Mouse (Mus musculus): Measurements from ENCODE around the gene Gm17387. TPM values are rescaled to one million over a fixed set of nuclear protein-coding genes. Genes with fewer than 3 reads are reported as not detected.
"Not testable (repeated sequence)": the region's sequence is repeated elsewhere in the genome, so short reads cannot be mapped to it uniquely, and the experiment has no call there.

Gm17387 gene
- polyA plus RNA-seq, 1 experiment from 2014 or later, result not detected

DNA sequence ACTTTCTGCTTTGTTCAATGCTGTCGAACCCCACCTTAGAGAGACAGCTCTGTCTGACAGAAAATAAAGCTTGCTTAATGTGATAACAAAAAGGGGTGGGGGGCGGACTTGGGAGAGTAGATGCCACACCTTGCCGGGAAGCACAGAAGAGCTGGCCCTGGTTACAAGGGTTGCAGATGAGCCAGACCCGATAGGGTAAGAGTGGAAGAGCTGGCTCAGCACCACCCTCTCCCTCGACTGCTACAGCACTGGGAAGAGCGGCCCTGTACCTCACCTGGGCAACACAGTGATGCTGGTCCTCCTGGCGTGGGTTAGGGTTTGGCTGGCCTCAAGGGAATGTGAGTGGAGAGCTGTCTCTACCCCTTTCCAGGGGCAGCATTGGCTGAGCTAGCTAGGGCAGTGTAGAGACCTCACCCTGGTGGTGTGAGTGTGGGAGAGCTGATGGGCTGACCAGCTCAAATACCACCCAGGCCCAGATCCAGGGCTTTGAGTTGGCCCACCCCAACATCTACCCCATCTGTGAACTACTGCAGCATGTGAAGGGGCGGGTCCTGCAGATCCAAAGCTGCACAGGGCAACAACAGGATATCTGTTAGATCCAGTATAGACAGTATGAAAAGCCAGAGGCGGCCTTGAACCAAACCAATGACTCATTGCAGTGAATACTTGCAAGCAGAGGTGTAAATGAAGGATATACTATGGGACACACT is 3.7 kb downstream of the Gm17387 start:
- no peak for ATAC-seq (ENCODE audit: insufficient number of reproducible peaks, insufficient read depth, low FRiP score, low read depth)

DNA sequence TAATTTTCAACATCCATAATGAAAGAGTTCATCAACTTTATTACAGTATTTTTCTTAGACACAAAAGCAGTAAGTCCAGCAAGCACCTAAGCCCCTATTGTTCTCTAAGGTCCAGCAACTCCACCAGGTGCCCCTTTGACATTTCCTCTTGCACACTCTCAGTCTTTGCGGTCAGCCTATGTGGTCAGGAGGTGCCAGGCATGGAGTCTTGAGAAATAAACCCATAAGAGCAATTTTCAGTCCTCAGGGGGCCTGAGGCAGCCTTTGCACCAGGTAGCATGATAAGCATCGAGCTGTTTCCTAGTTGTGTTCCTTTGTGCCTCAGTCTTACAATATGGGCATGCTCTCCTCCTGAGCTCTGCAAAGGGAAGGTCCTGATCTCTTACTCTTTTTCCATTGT is 7.7 kb downstream of the Gm17387 start:
- 85% methylated on average over 1 of the region's 2 CpGs for WGBS

More for the DNA sequence above, 3.7 kb downstream of the Gm17387 start:
- H3K9me3 ChIP-seq (ENCODE audit: control insufficient read depth, low read length), result no peaks in the 10 kb centered on the region
- H3K36me3 ChIP-seq (ENCODE audit: control insufficient read depth, insufficient read depth, low read length), result no peaks in the 10 kb centered on the region
- H3K4me1 ChIP-seq (ENCODE audit: control insufficient read depth in 2 of 2, insufficient read depth in 2 of 2, low read length in 2 of 2), result no peaks in the 10 kb centered on the region
- H3K9ac ChIP-seq (ENCODE audit: low read length), result no peak overlapping the region
- 60% methylated on average over 9 of the region's 9 CpGs for WGBS
- H3K27ac ChIP-seq (replicated peaks in 1 of 2; ENCODE audit: control insufficient read depth in 1 of 2, insufficient read depth in 1 of 2, low read depth in 2 of 2, low read length in 2 of 2), result no peak overlapping the region
- H3K4me3 ChIP-seq (ENCODE audit: control insufficient read depth in 1 of 2, insufficient read depth in 1 of 2, low read depth in 1 of 2, low read length in 2 of 2), result no peak overlapping the region
- no peak overlapping the region for H3K4me2 ChIP-seq (ENCODE audit: low read length)
- no peaks in the 10 kb centered on the region for H3K27me3 ChIP-seq (ENCODE audit: control insufficient read depth, insufficient read depth, low read length)

DNA sequence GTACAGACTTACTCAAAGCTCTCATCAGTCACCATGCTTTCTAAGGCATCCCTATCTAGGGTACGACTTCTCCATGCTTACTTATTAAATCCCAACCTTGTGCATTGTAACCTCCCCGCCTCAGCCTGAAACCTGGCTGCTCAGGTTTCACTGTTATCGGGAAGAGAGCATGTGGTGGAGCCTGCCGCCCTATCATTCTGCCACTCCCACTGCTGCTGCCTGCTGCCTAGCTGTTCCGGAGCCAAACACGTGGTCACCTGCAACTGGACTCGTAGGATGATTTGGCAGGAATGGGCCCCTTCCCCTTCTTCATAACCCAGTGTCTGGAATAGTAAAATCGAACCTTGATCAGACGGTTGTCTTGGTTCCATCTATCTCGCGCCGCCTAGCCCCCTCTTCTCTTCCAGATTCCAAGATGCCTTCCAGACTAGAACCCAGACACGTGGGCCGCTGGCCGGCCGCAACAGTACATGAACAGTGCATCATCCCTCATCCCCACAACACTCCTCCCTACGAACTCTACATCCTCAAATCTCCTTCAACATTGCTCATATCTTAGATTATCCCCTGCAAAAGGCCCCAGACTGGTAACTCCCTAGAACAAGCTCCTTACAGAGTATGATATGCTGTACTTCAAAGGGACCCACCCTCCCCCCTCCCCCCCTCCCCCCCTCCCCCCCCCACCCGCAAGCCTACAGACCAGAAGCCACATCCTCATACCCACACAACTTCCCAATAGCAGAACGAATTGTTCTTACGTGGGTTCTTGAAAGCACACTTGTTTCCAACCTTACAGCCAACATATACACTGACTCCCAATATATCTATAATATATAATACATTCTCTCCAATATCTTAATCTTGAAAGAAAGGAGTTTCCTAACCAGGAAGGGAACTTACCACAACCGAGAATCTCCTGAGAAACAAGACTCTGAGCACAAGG is 9.4 kb downstream of the Gm17387 start:
- no peak overlapping the region for H3K27ac ChIP-seq (replicated peaks in 1 of 2; ENCODE audit: control insufficient read depth in 1 of 2, insufficient read depth in 1 of 2, low read depth in 2 of 2, low read length in 2 of 2)
- H3K9me3 ChIP-seq (ENCODE audit: control insufficient read depth, low read length), result no peaks in the 10 kb centered on the region
- no peak overlapping the region for H3K4me2 ChIP-seq (ENCODE audit: low read length)
- H3K4me1 ChIP-seq (ENCODE audit: control insufficient read depth in 2 of 2, insufficient read depth in 2 of 2, low read length in 2 of 2), result peaks cover 2 to 7% of the 10 kb centered on the region in 2 experiments; a peak in 3 of 4 replicates
- no peak overlapping the region for H3K9ac ChIP-seq (ENCODE audit: low read length)
- H3K36me3 ChIP-seq (ENCODE audit: control insufficient read depth, insufficient read depth, low read length), result no peaks in the 10 kb centered on the region
- no peak overlapping the region for H3K4me3 ChIP-seq (ENCODE audit: control insufficient read depth in 1 of 2, insufficient read depth in 1 of 2, low read depth in 1 of 2, low read length in 2 of 2)
- no peak for ATAC-seq (ENCODE audit: insufficient number of reproducible peaks, insufficient read depth, low FRiP score, low read depth)
- no peaks in the 10 kb centered on the region for H3K27me3 ChIP-seq (ENCODE audit: control insufficient read depth, insufficient read depth, low read length)
- 54% methylated on average over 20 of the region's 21 CpGs for WGBS

More for the DNA sequence above, 7.7 kb downstream of the Gm17387 start:
- not testable (repeated sequence) for H3K4me2 ChIP-seq (ENCODE audit: low read length); H3K9me3 ChIP-seq (ENCODE audit: control insufficient read depth, low read length); H3K4me1 ChIP-seq (ENCODE audit: control insufficient read depth in 2 of 2, insufficient read depth in 2 of 2, low read length in 2 of 2); H3K27me3 ChIP-seq (ENCODE audit: control insufficient read depth, insufficient read depth, low read length); ATAC-seq (ENCODE audit: insufficient number of reproducible peaks, insufficient read depth, low FRiP score, low read depth); H3K9ac ChIP-seq (ENCODE audit: low read length); H3K27ac ChIP-seq (replicated peaks in 1 of 2; ENCODE audit: control insufficient read depth in 1 of 2, insufficient read depth in 1 of 2, low read depth in 2 of 2, low read length in 2 of 2); H3K4me3 ChIP-seq (ENCODE audit: control insufficient read depth in 1 of 2, insufficient read depth in 1 of 2, low read depth in 1 of 2, low read length in 2 of 2); H3K36me3 ChIP-seq (ENCODE audit: control insufficient read depth, insufficient read depth, low read length)

DNA sequence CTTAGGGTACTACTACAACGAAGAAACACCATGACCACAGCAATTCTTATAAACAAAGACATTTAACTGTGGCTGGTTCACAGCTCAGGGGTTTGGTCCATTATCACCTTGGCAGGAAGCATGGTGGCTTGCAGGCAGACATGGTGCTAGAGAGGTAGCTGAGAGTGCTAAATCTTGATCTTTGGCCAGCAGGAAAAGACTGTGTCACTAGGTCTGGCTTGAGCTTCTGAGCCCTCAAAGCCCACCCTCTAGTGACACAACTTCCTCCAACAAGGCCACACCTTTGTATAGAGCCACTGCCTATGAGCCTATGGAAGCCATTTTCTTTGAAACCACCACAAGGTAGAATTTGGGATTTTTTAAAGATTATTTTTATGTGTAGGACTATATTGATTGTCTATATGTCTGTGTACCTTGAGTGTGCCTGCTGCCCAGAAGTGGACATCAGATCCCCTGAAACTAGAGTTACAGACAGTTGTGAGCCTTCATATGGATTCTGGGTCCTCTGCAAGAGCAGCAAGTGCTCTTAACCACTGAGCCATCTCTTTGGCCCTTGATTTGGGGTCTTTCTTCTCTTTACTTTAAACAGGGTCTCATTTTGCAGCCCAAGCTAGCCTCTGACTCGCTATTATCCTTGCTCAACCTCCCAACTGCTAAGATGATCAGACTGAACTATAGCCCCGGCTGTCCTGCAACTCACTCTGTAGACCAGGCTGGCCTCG is 10.6 kb downstream of the Gm17387 start:
- Histone ChIP-seq H3K4me2 (ENCODE audit: low read length) (no peak overlapping the region), H3K4me1 (ENCODE audit: control insufficient read depth in 2 of 2, insufficient read depth in 2 of 2, low read length in 2 of 2) (peaks cover 2 to 7% of the 10 kb centered on the region in 2 experiments; a peak in 3 of 4 replicates), H3K9me3 (ENCODE audit: control insufficient read depth, low read length) (no peaks in the 10 kb centered on the region), H3K4me3 (ENCODE audit: control insufficient read depth in 1 of 2, insufficient read depth in 1 of 2, low read depth in 1 of 2, low read length in 2 of 2) (no peak overlapping the region), H3K27me3 (ENCODE audit: control insufficient read depth, insufficient read depth, low read length) (no peaks in the 10 kb centered on the region), H3K36me3 (ENCODE audit: control insufficient read depth, insufficient read depth, low read length) (no peaks in the 10 kb centered on the region), H3K9ac (ENCODE audit: low read length) (no peak overlapping the region), H3K27ac (replicated peaks in 1 of 2; ENCODE audit: control insufficient read depth in 1 of 2, insufficient read depth in 1 of 2, low read depth in 2 of 2, low read length in 2 of 2) (no peak overlapping the region)
- WGBS, result 91% methylated on average over 4 of the region's 4 CpGs
- no peak for ATAC-seq (ENCODE audit: insufficient number of reproducible peaks, insufficient read depth, low FRiP score, low read depth)

DNA sequence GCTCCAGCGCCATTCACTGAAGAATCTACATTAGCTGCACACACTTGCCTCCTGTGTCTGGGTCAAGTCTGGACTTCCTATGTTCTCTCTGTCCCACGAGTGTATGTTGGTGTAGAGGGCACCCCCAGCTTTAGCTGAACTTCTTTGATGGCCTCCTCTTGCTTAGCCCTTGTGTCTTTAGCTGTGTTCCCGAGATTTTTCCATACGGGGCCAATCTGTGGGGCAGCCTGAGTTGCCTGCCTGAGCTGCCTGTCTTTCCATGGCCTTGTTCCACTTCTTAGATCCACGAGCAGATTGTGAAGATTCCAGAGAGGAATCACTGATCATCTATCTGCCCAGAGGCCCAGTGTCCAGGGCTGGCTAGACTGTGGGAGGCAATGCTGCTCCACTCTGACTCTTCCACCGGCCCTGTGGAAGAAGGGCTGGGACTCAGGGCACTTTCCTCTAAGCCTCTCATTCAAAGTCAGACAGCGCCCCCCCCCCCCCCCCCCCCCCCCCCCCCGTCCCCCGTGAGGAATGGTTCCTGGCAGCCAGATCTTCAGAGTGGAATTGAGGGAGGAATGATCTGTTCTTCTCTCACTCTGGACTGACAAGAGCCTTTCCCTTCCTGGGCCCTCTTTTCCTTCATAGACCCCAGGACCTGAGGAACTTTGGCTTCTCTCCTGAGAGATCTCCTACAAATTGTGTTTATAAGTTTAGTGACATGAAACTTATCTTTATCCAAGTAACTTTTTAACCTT is 12.1 kb downstream of the Gm17387 start:
- no peak for ATAC-seq (ENCODE audit: insufficient number of reproducible peaks, insufficient read depth, low FRiP score, low read depth)
- Histone ChIP-seq H3K9ac (ENCODE audit: low read length) (peak overlapping the region; percentile 55; the same call in 1 of the 2 replicates), H3K36me3 (ENCODE audit: control insufficient read depth, insufficient read depth, low read length) (no peaks in the 10 kb centered on the region), H3K27me3 (ENCODE audit: control insufficient read depth, insufficient read depth, low read length) (no peaks in the 10 kb centered on the region), H3K4me2 (ENCODE audit: low read length) (peak overlapping the region; percentile 36), H3K4me3 (ENCODE audit: control insufficient read depth in 1 of 2, insufficient read depth in 1 of 2, low read depth in 1 of 2, low read length in 2 of 2) (no peak overlapping the region), H3K27ac (replicated peaks in 1 of 2; ENCODE audit: control insufficient read depth in 1 of 2, insufficient read depth in 1 of 2, low read depth in 2 of 2, low read length in 2 of 2) (peak overlapping the region; percentile 80 to 81), H3K9me3 (ENCODE audit: control insufficient read depth, low read length) (no peaks in the 10 kb centered on the region), H3K4me1 (ENCODE audit: control insufficient read depth in 2 of 2, insufficient read depth in 2 of 2, low read length in 2 of 2) (peaks cover 2 to 7% of the 10 kb centered on the region in 2 experiments; a peak in 3 of 4 replicates)
- 40% methylated on average over 6 of the region's 9 CpGs for WGBS

- Histone ChIP-seq H3K9ac (ENCODE audit: low read length) (peak overlapping the region; percentile 55; the same call in 1 of the 2 replicates), H3K4me2 (ENCODE audit: low read length) (peak overlapping the region; percentile 36), H3K4me1 (ENCODE audit: control insufficient read depth in 2 of 2, insufficient read depth in 2 of 2, low read length in 2 of 2) (peaks cover 2 to 7% of the 10 kb centered on the region in 2 experiments; a peak in 3 of 4 replicates), H3K36me3 (ENCODE audit: control insufficient read depth, insufficient read depth, low read length) (no peaks in the 10 kb centered on the region), H3K9me3 (ENCODE audit: control insufficient read depth, low read length) (no peaks in the 10 kb centered on the region), H3K27me3 (ENCODE audit: control insufficient read depth, insufficient read depth, low read length) (no peaks in the 10 kb centered on the region), H3K27ac (replicated peaks in 1 of 2; ENCODE audit: control insufficient read depth in 1 of 2, insufficient read depth in 1 of 2, low read depth in 2 of 2, low read length in 2 of 2) (peak overlapping the region; percentile 80 to 81), H3K4me3 (ENCODE audit: control insufficient read depth in 1 of 2, insufficient read depth in 1 of 2, low read depth in 1 of 2, low read length in 2 of 2) (no peak overlapping the region)
- WGBS, result 12% methylated on average over 5 of the region's 5 CpGs
- ATAC-seq (ENCODE audit: insufficient number of reproducible peaks, insufficient read depth, low FRiP score, low read depth), result peak; percentile 90; the same call in 1 of the 2 replicates
Observed at GRCm38 (mm10) chr7:141041661-141042060, 12.7 kb downstream of the Gm17387 start.
